In the genomic region with DNA sequence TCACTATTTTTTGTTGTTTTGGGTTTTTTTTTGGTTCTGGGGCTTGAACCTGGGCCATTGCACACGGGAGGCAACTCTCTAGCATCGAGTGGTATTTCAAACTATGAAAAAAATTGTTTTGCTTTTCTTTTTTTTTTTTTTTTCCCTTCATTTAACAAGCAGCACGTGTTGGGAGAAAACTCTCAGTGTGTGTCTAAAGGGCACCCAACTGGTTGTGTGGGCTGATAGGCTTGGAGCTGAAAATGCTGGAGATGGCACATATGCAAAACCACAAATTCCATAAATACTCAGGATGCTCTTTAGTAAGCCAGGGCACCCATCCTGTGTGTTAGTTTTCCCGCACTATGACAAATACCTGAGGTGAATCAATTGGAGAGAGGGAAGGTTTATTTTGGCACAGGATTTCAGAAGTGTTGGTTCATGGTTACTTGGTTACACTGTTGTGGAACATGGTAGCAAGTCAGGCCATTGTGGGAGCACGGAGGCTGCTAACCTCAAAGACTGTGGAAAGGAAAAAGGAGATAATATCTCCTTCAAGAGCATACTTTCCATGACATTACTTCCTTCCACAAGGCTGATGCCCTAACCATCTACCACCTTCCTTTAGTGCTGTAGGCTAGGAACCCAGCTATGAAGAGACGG, we compare ENCODE assay signal across 20 mouse cellular contexts.
DNase-seq lines count a peak whose midpoint lies in the region; ATAC-seq and TF ChIP-seq lines count a peak whose summit lies in the region.
"Had no signal": no experiment of that assay in that cellular context is flagged by ENCODE, and none has a peak within 500 bp of the region (broad histone marks: within the 10 kb centered on the region; RNA-seq: fewer than 3 reads in every experiment).

No protein-coding gene starts in this region.

- H3ac ChIP-seq in C2C12 (ENCODE audit: control insufficient read depth, insufficient read length, low read depth) = no peak overlapping the region

- no peaks in the 10 kb centered on the region for H3K79me3 ChIP-seq in C2C12 (ENCODE audit: low read depth)

- H3K4me3 ChIP-seq in C2C12 (ENCODE audit: insufficient read depth, poor library complexity, severe bottlenecking) = no peak overlapping the region
- H3K4me3 ChIP-seq: forebrain, embryonic 13.5 days; intestine, embryonic 15.5 days; limb, embryonic 13.5 days; midbrain, embryonic 12.5 days had no signal

- no peak for TF ChIP-seq CTCF in C2C12 (IDR thresholded peaks at IDR 0.05; ENCODE audit: control insufficient read depth, insufficient read depth, insufficient read length)

- no peaks in the 10 kb centered on the region for H3K36me3 ChIP-seq in C2C12 (ENCODE audit: control insufficient read depth, insufficient read depth)
- H3K36me3 ChIP-seq: intestine, embryonic 15.5 days; limb, embryonic 13.5 days; midbrain, embryonic 12.5 days had no signal

- H3K79me2 ChIP-seq in C2C12 (ENCODE audit: control insufficient read depth, insufficient read depth) = no peaks in the 10 kb centered on the region

- no peaks in the 10 kb centered on the region for H3K27me3 ChIP-seq in C2C12 (ENCODE audit: control insufficient read depth, insufficient read depth, insufficient read length)
- H3K27me3 ChIP-seq: forebrain, embryonic 13.5 days; intestine, embryonic 15.5 days; limb, embryonic 13.5 days; midbrain, embryonic 12.5 days had no signal

- DNase-seq in heart, adult 11 months = peak; percentile 18
- no peak for DNase-seq in heart, adult 8-10 months (ENCODE audit: low spot score)
- DNase-seq in induced T-regulatory cell, adult 2 months (ENCODE audit: low read depth) = peak; percentile 82
- no peak for DNase-seq in adrenal gland, postnatal 36 days
- DNase-seq: adrenal gland, postnatal 25 days; B cell, adult 2 months; cerebellum, adult 9-11 months; heart, postnatal 4 days; lung, adult 18-20 months; lung, postnatal 4 days; retina, postnatal 1 day; right cerebral cortex, postnatal 4 days had no signal

- peak; percentile 46 for ATAC-seq in activated CD4-positive, CD25-positive, alpha-beta regulatory T cell, adult 4 months
- ATAC-seq in megakaryocyte-erythroid progenitor cell, adult 5-6 weeks (replicated peaks; ENCODE audit: low FRiP score, low TSS enrichment, poor library complexity, severe bottlenecking) = no peak
- ATAC-seq in monocyte, adult 5-6 weeks (replicated peaks; ENCODE audit: insufficient number of reproducible peaks, low FRiP score, low TSS enrichment, poor library complexity, severe bottlenecking) = no peak
- ATAC-seq: forebrain, embryonic 13.5 days; intestine, embryonic 15.5 days had no signal

TF ChIP-seq in C2C12, 6 proteins besides CTCF, POLR2A, EP300 and RAD21:
- TF ChIP-seq MYOG (IDR thresholded peaks at IDR 0.05; ENCODE audit: control insufficient read depth, extremely low read depth, insufficient read length) (no peak), MAX (IDR thresholded peaks at IDR 0.05) (peak; percentile 59), FOSL1 (IDR thresholded peaks at IDR 0.05; ENCODE audit: insufficient read depth, low read length, poor library complexity, severe bottlenecking) (no peak), USF1 (IDR thresholded peaks at IDR 0.05; ENCODE audit: low read depth) (peak; percentile 68)
TF ChIP-seq in C2C12: peak in this region for 2.

Comparison
In these comparisons a context has a peak if more than half of its experiments do, and no peak if none do; other contexts are left out.
1. DNase-seq: peak in heart, adult 11 months (single experiment) and induced T-regulatory cell, adult 2 months (single experiment); none in heart, adult 8-10 months (single experiment) and adrenal gland, postnatal 36 days (0 of 2).